Mouse (Mus musculus): ENCODE results near the gene Kdm4b. TPM values are rescaled to one million over a fixed set of nuclear protein-coding genes. Genes with fewer than 3 reads are reported as not detected.

The Kdm4b gene
- polyA plus RNA-seq, 1 experiment from 2014 or later = 86.1 TPM

GRCm38 (mm10) chr17:56289371-56290331 lies 36.2 kb upstream of the Kdm4b start:
- Histone ChIP-seq H3K9ac (peak overlapping the region; percentile 42; the same call in 1 of the 2 replicates), H3K36me3 (peaks cover 5% of the 10 kb centered on the region; the same call in 1 of the 2 replicates), H3K4me2 (replicated peaks) (peak overlapping the region; percentile 59), H3K27ac (peak overlapping the region; percentile 37; the same call in 1 of the 2 replicates), H3K9me3 (no peaks in the 10 kb centered on the region), H3K27me3 (replicated peaks) (no peaks in the 10 kb centered on the region), H3K4me3 (peak overlapping the region; percentile 37), H3K4me1 (peaks cover 36% of the 10 kb centered on the region)
- ATAC-seq (ENCODE audit: low FRiP score, low read depth) = no peak
- WGBS = 3% methylated on average over 23 of the region's 23 CpGs

- Histone ChIP-seq H3K4me2 (replicated peaks) (peak overlapping the region; percentile 59), H3K36me3 (peaks cover 3% of the 10 kb centered on the region; the same call in 1 of the 2 replicates), H3K9ac (peak overlapping the region; percentile 42; the same call in 1 of the 2 replicates), H3K4me1 (peaks cover 36% of the 10 kb centered on the region), H3K9me3 (no peaks in the 10 kb centered on the region), H3K27ac (0 out of 2 replicates have a peak overlapping the region, but pooled peaks have one; percentile 37), H3K27me3 (replicated peaks) (no peaks in the 10 kb centered on the region), H3K4me3 (peak overlapping the region; percentile 37)
- ATAC-seq (ENCODE audit: low FRiP score, low read depth) = peak; percentile 78
- WGBS = 4% methylated on average over 17 of the region's 17 CpGs
Observed at GRCm38 (mm10) chr17:56290388-56291170, 35.3 kb upstream of the Kdm4b start.

DNA sequence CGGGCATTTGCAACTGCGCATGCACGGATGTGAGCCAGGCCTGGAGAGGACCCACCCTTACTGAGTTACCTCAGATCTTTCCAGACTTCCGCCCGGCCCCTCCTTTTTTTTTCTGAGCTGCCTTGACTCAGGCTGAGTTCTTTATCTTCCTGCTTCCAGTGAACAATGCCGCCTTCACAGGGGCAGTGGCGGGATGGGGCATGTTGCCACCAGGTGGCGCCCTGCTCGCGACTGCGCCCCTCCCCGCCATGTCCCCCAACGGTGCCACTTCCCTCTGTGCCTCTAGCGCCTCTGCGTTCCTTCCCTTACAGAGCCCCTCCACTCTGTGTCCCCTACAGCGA lies 34.7 kb upstream of the Kdm4b start:
- H3K4me1 ChIP-seq = peaks cover 36% of the 10 kb centered on the region
- 0 out of 2 replicates have a peak overlapping the region, but pooled peaks have one; percentile 27 for H3K9ac ChIP-seq
- no peaks in the 10 kb centered on the region for H3K27me3 ChIP-seq (replicated peaks)
- 2% methylated on average over 16 of the region's 16 CpGs for WGBS
- no peaks in the 10 kb centered on the region for H3K9me3 ChIP-seq
- H3K36me3 ChIP-seq = no peaks in the 10 kb centered on the region
- peak overlapping the region; percentile 15; the same call in 1 of the 2 replicates for H3K4me3 ChIP-seq
- H3K4me2 ChIP-seq (replicated peaks) = peak overlapping the region; percentile 59
- peak; percentile 84 for ATAC-seq (ENCODE audit: low FRiP score, low read depth)
- no peak overlapping the region for H3K27ac ChIP-seq

DNA sequence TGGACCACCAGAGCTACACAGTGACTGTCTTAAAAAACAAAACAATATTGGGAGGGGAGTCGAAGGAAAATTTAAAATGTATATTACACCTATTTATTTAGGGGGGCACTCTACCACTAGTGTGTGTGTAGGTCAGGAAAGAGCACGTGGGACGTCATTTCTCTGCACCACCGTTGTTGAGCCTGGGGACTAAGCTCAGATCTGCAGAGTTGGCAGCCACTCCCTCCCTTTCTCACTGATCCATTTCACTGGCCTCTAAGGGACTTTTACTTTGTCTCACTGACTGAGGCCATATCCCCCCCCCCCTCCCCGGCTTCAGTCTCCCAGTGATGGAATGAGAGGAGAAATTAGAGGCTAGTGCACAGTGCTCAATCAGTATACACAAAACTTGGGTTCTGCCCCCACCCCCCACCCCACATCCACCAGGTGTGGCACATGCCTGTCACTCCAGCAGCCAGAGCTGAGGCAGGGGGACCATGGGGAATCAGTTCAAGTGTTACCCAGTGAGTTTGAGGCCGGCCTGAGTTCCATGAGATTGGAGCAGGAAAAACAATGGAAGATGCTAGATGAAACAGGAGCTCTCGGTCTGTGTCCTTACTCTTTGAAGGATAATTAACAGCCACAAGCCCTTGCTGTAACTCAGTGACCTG lies 33.9 kb upstream of the Kdm4b start:
- no peak overlapping the region for H3K27ac ChIP-seq
- H3K9ac ChIP-seq = no peak overlapping the region
- WGBS = 72% methylated on average over 7 of the region's 7 CpGs
- no peaks in the 10 kb centered on the region for H3K36me3 ChIP-seq
- H3K4me2 ChIP-seq (replicated peaks) = no peak overlapping the region; the same call in 1 of the 2 replicates
- no peaks in the 10 kb centered on the region for H3K27me3 ChIP-seq (replicated peaks)
- H3K9me3 ChIP-seq = no peaks in the 10 kb centered on the region
- peaks cover 36% of the 10 kb centered on the region for H3K4me1 ChIP-seq
- no peak for ATAC-seq (ENCODE audit: low FRiP score, low read depth)
- H3K4me3 ChIP-seq = no peak overlapping the region

- H3K4me2 ChIP-seq (replicated peaks) = no peak within 1 kb of the TSS
- H3K4me3 ChIP-seq = no peak within 1 kb of the TSS
- H3K27ac ChIP-seq = no peak within 1 kb of the TSS
- WGBS = 84% methylated on average over 4 of the region's 4 CpGs
- no peaks in the 10 kb centered on the region for H3K9me3 ChIP-seq
- peaks cover 34% of the 10 kb centered on the region for H3K4me1 ChIP-seq
- H3K9ac ChIP-seq = no peak within 1 kb of the TSS
- ATAC-seq (ENCODE audit: low FRiP score, low read depth) = no peak
- no peaks in the 10 kb centered on the region for H3K27me3 ChIP-seq (replicated peaks)
- H3K36me3 ChIP-seq = no peaks in the 10 kb centered on the region
Observed at GRCm38 (mm10) chr17:56292531-56293222, 33.2 kb upstream of the Kdm4b start, which contains the start of gene Plin3. Plin3 (minus strand) TSS chr17:56292873.

GRCm38 (mm10) chr17:56293291-56293690 lies 32.6 kb upstream of the Kdm4b start:
- no peaks in the 10 kb centered on the region for H3K36me3 ChIP-seq
- no peak overlapping the region for H3K9ac ChIP-seq
- no peak overlapping the region for H3K27ac ChIP-seq
- H3K4me1 ChIP-seq = peaks cover 28% of the 10 kb centered on the region
- no peak overlapping the region for H3K4me3 ChIP-seq
- no peaks in the 10 kb centered on the region for H3K27me3 ChIP-seq (replicated peaks)
- no peaks in the 10 kb centered on the region for H3K9me3 ChIP-seq
- ATAC-seq (ENCODE audit: low FRiP score, low read depth) = no peak
- 88% methylated on average over 1 of the region's 1 CpGs for WGBS
- no peak overlapping the region for H3K4me2 ChIP-seq (replicated peaks)

GRCm38 (mm10) chr17:56294241-56294640 lies 31.6 kb upstream of the Kdm4b start:
- WGBS = 92% methylated on average over 19 of the region's 19 CpGs
- no peaks in the 10 kb centered on the region for H3K27me3 ChIP-seq (replicated peaks)
- H3K4me1 ChIP-seq = peaks cover 24% of the 10 kb centered on the region
- ATAC-seq (ENCODE audit: low FRiP score, low read depth) = no peak
- no peak overlapping the region for H3K27ac ChIP-seq
- H3K9me3 ChIP-seq = no peaks in the 10 kb centered on the region
- no peak overlapping the region for H3K4me3 ChIP-seq
- no peak overlapping the region for H3K4me2 ChIP-seq (replicated peaks)
- H3K9ac ChIP-seq = no peak overlapping the region
- H3K36me3 ChIP-seq = no peaks in the 10 kb centered on the region

GRCm38 (mm10) chr17:56296201-56296600 lies 29.7 kb upstream of the Kdm4b start:
- ATAC-seq (ENCODE audit: low FRiP score, low read depth) = no peak
- Histone ChIP-seq H3K9me3 (no peaks in the 10 kb centered on the region), H3K9ac (no peak overlapping the region), H3K36me3 (no peaks in the 10 kb centered on the region), H3K4me1 (peaks cover 6% of the 10 kb centered on the region; the same call in 1 of the 2 replicates), H3K27me3 (replicated peaks) (no peaks in the 10 kb centered on the region), H3K27ac (no peak overlapping the region), H3K4me3 (no peak overlapping the region), H3K4me2 (replicated peaks) (no peak overlapping the region)
- WGBS = 76% methylated on average over 1 of the region's 1 CpGs

GRCm38 (mm10) chr17:56298238-56298637 lies 27.6 kb upstream of the Kdm4b start:
- Histone ChIP-seq H3K4me3 (no peak overlapping the region), H3K9me3 (no peaks in the 10 kb centered on the region), H3K36me3 (no peaks in the 10 kb centered on the region), H3K4me2 (replicated peaks) (no peak overlapping the region), H3K9ac (no peak overlapping the region), H3K27ac (no peak overlapping the region), H3K27me3 (replicated peaks) (no peaks in the 10 kb centered on the region), H3K4me1 (peaks cover 8% of the 10 kb centered on the region; the same call in 1 of the 2 replicates)
- WGBS = 90% methylated on average over 1 of the region's 1 CpGs
- no peak for ATAC-seq (ENCODE audit: low FRiP score, low read depth)

DNA sequence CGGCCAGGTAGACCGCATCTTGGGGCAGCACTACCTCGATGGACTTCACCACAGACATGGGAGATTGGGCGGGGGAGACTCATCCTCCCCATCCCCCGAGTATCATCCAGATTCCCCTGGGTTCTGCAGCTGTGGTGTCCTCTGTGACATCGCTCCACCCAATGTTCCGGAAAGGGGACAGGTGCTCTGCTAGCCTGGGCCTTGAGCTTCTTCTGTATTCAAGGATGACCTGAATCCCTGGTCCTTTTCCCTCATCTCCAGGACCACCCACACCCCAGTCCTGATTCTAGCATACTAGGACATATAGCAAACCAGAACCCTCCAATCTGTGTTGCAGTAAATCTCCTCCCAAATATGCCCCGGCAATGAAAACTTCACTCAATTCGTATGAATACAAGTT lies 25.7 kb upstream of the Kdm4b start, which contains the start of gene Arrdc5:
Gene Arrdc5 (minus strand): TSS at position 101 of the 400 bp plus-strand sequence.
- 92% methylated on average over 9 of the region's 9 CpGs for WGBS
- Histone ChIP-seq H3K27ac (no peak within 1 kb of the TSS), H3K27me3 (replicated peaks) (no peaks in the 10 kb centered on the region), H3K9me3 (no peaks in the 10 kb centered on the region), H3K9ac (no peak within 1 kb of the TSS), H3K36me3 (no peaks in the 10 kb centered on the region), H3K4me2 (replicated peaks) (no peak within 1 kb of the TSS), H3K4me1 (peaks cover 23% of the 10 kb centered on the region), H3K4me3 (no peak within 1 kb of the TSS)
- ATAC-seq (ENCODE audit: low FRiP score, low read depth) = no peak

- 0 out of 2 replicates have a peak, but pooled peaks have one; percentile 17 for ATAC-seq (ENCODE audit: low FRiP score, low read depth)
- WGBS = 23% methylated on average over 13 of the region's 13 CpGs
- Histone ChIP-seq H3K4me2 (replicated peaks) (peak overlapping the region; percentile 95), H3K9me3 (no peaks in the 10 kb centered on the region), H3K9ac (no peak overlapping the region), H3K27ac (no peak overlapping the region), H3K36me3 (no peaks in the 10 kb centered on the region), H3K4me1 (peaks cover 38% of the 10 kb centered on the region), H3K4me3 (no peak overlapping the region), H3K27me3 (replicated peaks) (no peaks in the 10 kb centered on the region)
Observed at GRCm38 (mm10) chr17:56302363-56302996, 23.4 kb upstream of the Kdm4b start.

Measured in neural tube, embryonic 12.5 days (tissue).